In genomic region chr3:149084861-149085598, GRCm38 (mm10) we compare ENCODE assay signal across 12 mouse cellular contexts.
DNase-seq lines count a peak whose midpoint lies in the region; ATAC-seq and TF ChIP-seq lines count a peak whose summit lies in the region.
"Had no signal": no experiment of that assay in that cellular context is flagged by ENCODE, and none has a peak within 500 bp of the region (broad histone marks: within the 10 kb centered on the region; RNA-seq: fewer than 3 reads in every experiment).

No protein-coding gene starts in this region.

- no peak overlapping the region; the same call in 1 of the 2 replicates for H3K9ac ChIP-seq in heart, embryonic 14.5 days (ENCODE audit: low read length)
- no peak overlapping the region for H3K9ac ChIP-seq in kidney, embryonic 16.5 days (replicated peaks; ENCODE audit: low read length)
- H3K9ac ChIP-seq in stomach, postnatal 0 days (ENCODE audit: low read length), result no peak overlapping the region
- H3K9ac ChIP-seq: embryonic facial prominence, embryonic 15.5 days had no signal

- no peak for ATAC-seq in heart, embryonic 14.5 days (ENCODE audit: insufficient number of reproducible peaks, insufficient read depth, low FRiP score, low read depth)
- no peak for ATAC-seq in kidney, embryonic 16.5 days (ENCODE audit: low FRiP score, low TSS enrichment)
- no peak for ATAC-seq in stomach, postnatal 0 days (ENCODE audit: low FRiP score, low TSS enrichment)

- H3K27me3 ChIP-seq in heart, embryonic 14.5 days (ENCODE audit: control insufficient read depth, insufficient read depth, low read length), result no peaks in the 10 kb centered on the region
- no peaks in the 10 kb centered on the region for H3K27me3 ChIP-seq in kidney, embryonic 16.5 days (ENCODE audit: insufficient read depth, low read length)
- H3K27me3 ChIP-seq in stomach, postnatal 0 days (ENCODE audit: control insufficient read depth, insufficient read depth, low read length), result no peaks in the 10 kb centered on the region
- H3K27me3 ChIP-seq: embryonic facial prominence, embryonic 15.5 days; megakaryocyte, embryonic 14.5 days had no signal

- H3K4me1 ChIP-seq in heart, embryonic 14.5 days (ENCODE audit: control insufficient read depth in 2 of 2, insufficient read depth in 2 of 2, low read length in 2 of 2), result peaks cover 28 to 44% of the 10 kb centered on the region in 2 experiments
- peaks cover 46% of the 10 kb centered on the region for H3K4me1 ChIP-seq in kidney, embryonic 16.5 days (ENCODE audit: insufficient read depth, low read length)
- H3K4me1 ChIP-seq in stomach, postnatal 0 days (replicated peaks; ENCODE audit: control insufficient read depth, insufficient read depth), result no peaks in the 10 kb centered on the region
- H3K4me1 ChIP-seq: megakaryocyte, embryonic 14.5 days had no signal

- H3K4me3 ChIP-seq in heart, embryonic 14.5 days (ENCODE audit: control insufficient read depth in 1 of 2, insufficient read depth in 1 of 2, low read depth in 1 of 2, low read length in 2 of 2), result no peak overlapping the region
- H3K4me3 ChIP-seq in kidney, embryonic 16.5 days (ENCODE audit: low read length), result no peak overlapping the region
- no peak overlapping the region for H3K4me3 ChIP-seq in stomach, postnatal 0 days (ENCODE audit: low read depth, low read length)
- H3K4me3 ChIP-seq: embryonic facial prominence, embryonic 15.5 days; megakaryocyte, embryonic 14.5 days had no signal

- no peaks in the 10 kb centered on the region for H3K36me3 ChIP-seq in heart, embryonic 14.5 days (ENCODE audit: control insufficient read depth, insufficient read depth, low read length)
- no peaks in the 10 kb centered on the region for H3K36me3 ChIP-seq in kidney, embryonic 16.5 days (ENCODE audit: insufficient read depth, low read length)
- H3K36me3 ChIP-seq in stomach, postnatal 0 days (ENCODE audit: control insufficient read depth, insufficient read depth, low read length), result no peaks in the 10 kb centered on the region
- H3K36me3 ChIP-seq: embryonic facial prominence, embryonic 15.5 days had no signal

- no peak for DNase-seq in heart, adult 8-10 months (ENCODE audit: low spot score)
- DNase-seq in lung, postnatal 36 days, result peak; percentile 47
- DNase-seq in lung, postnatal 25 days (ENCODE audit: low spot score), result no peak
- no peak for DNase-seq in stomach, postnatal 0 days (ENCODE audit: low spot score)
- DNase-seq in adrenal gland, adult 18-20 months (ENCODE audit: low spot score in 2 of 2), result no peak
- DNase-seq in MN1 (ENCODE audit: low spot score), result no peak
- DNase-seq: cerebellum, postnatal 25 days; thymus, postnatal 14 days had no signal

- no peak for TF ChIP-seq CTCF in stomach, postnatal 0 days (IDR thresholded peaks at IDR 0.05; ENCODE audit: low read depth)

- no peaks in the 10 kb centered on the region for H3K9me3 ChIP-seq in heart, embryonic 14.5 days (ENCODE audit: control insufficient read depth, low read length)
- H3K9me3 ChIP-seq in kidney, embryonic 16.5 days (ENCODE audit: low read length), result no peaks in the 10 kb centered on the region
- no peaks in the 10 kb centered on the region for H3K9me3 ChIP-seq in stomach, postnatal 0 days (ENCODE audit: control insufficient read depth, low read length)
- H3K9me3 ChIP-seq: embryonic facial prominence, embryonic 15.5 days; megakaryocyte, embryonic 14.5 days had no signal

- WGBS in heart, embryonic 14.5 days, result 45% methylated on average over 10 of the region's 10 CpGs
- WGBS in kidney, embryonic 16.5 days, result 53% methylated on average over 10 of the region's 10 CpGs
- WGBS in stomach, postnatal 0 days, result 52% methylated on average over 10 of the region's 10 CpGs

- no peak for TF ChIP-seq EP300 in stomach, postnatal 0 days (optimal IDR thresholded peaks at IDR 0.05)

- H3K4me2 ChIP-seq in heart, embryonic 14.5 days (ENCODE audit: low read length), result 0 out of 2 replicates have a peak overlapping the region, but pooled peaks have one; percentile 8
- no peak overlapping the region for H3K4me2 ChIP-seq in kidney, embryonic 16.5 days (replicated peaks; ENCODE audit: low read depth, low read length)
- no peak overlapping the region for H3K4me2 ChIP-seq in stomach, postnatal 0 days (replicated peaks; ENCODE audit: low read depth)
- H3K4me2 ChIP-seq: embryonic facial prominence, embryonic 15.5 days had no signal

- peak overlapping the region; percentile 64 to 66 for H3K27ac ChIP-seq in heart, embryonic 14.5 days (replicated peaks in 1 of 2; ENCODE audit: control insufficient read depth in 1 of 2, insufficient read depth in 1 of 2, low read depth in 2 of 2, low read length in 2 of 2)
- H3K27ac ChIP-seq in kidney, embryonic 16.5 days (ENCODE audit: low read length), result peak overlapping the region; percentile 8; the same call in 1 of the 2 replicates
- H3K27ac ChIP-seq in stomach, postnatal 0 days (replicated peaks), result peak overlapping the region; percentile 2; the same call in 1 of the 2 replicates

Comparison
In these comparisons a context has a peak if more than half of its experiments do, and no peak if none do; other contexts are left out.
1. H3K27ac ChIP-seq: peak in every context shown above with its lines; median percentile 65 in heart, embryonic 14.5 days; 8 in kidney, embryonic 16.5 days; 2 in stomach, postnatal 0 days.